Mouse (Mus musculus) lung, embryonic 14.5 days (tissue): ENCODE results near the gene Iqce. TPM values are rescaled to one million over a fixed set of nuclear protein-coding genes. Genes with fewer than 3 reads are reported as not detected.
"Not testable (repeated sequence)": the region's sequence is repeated elsewhere in the genome, so short reads cannot be mapped to it uniquely, and the experiment has no call there.

ENCODE experiments used
- ATAC-seq: fragments of 200-750 bp; cut with Nextera tagmentation; 2 replicates; pipeline ENCODE4 v1.8.0; 2017; ENCODE audit warnings: mild to moderate bottlenecking, moderate TSS enrichment, moderate library complexity; ENCODE audit not compliant: insufficient read depth
- DNase-seq: peaks from one replicate; pipeline ENCODE4 v3.0.0-alpha.2; 2015
- H3K27ac ChIP-seq: fragments of 300-500 bp; sonication (generic); 2 replicates; pipeline ENCODE4 v1.5.1; 2014; ENCODE audit warnings: low read depth, mild to moderate bottlenecking, moderate library complexity
- H3K27me3 ChIP-seq: fragments of 300-500 bp; sonication (generic); 2 replicates; pipeline ENCODE4 v1.6.1; 2014; ENCODE audit warnings: low read length, control low read depth; ENCODE audit not compliant: insufficient read depth
- H3K36me3 ChIP-seq: fragments of 300-500 bp; sonication (generic); 2 replicates; pipeline ENCODE4 v1.6.1; 2014; ENCODE audit warnings: control low read depth; ENCODE audit not compliant: insufficient read depth
- H3K4me1 ChIP-seq: fragments of 300-500 bp; sonication (generic); 2 replicates; pipeline ENCODE4 v1.6.1; 2014; ENCODE audit warnings: antibody characterized with exemption, control low read depth; ENCODE audit not compliant: insufficient read depth
- H3K4me2 ChIP-seq: fragments of 300-500 bp; sonication (generic); 2 replicates; pipeline ENCODE4 v1.6.1; 2014; ENCODE audit warnings: mild to moderate bottlenecking
- H3K4me3 ChIP-seq: fragments of 300-500 bp; sonication (generic); 2 replicates; pipeline ENCODE4 v1.5.1; 2014; ENCODE audit warnings: low read depth, low read length
- H3K9ac ChIP-seq: fragments of 300-500 bp; sonication (generic); 2 replicates; pipeline ENCODE4 v1.6.1; 2014
- H3K9me3 ChIP-seq: fragments of 300-500 bp; sonication (generic); 2 replicates; pipeline ENCODE4 v1.6.1; 2016; ENCODE audit warnings: low read depth, low read length, control low read depth
- CTCF ChIP-seq: IDR thresholded peaks from 2 replicates; pipeline ENCODE4 v1.5.1; 2016; ENCODE audit warnings: antibody characterized with exemption, low read depth
- WGBS: fragments of 180-500 bp; shearing (Covaris S2); extraction: QIAGEN DNeasy Blood & Tissue Kit; methylation state at CpG from one replicate; pipeline ENCODE4 v1.1.7; 2014; 5-methylcytosine and 5-hydroxymethylcytosine counted together
- polyA plus RNA-seq: library from polyadenylated mRNA; unstranded; fragments of >200 nt; fragmentation: Nextera tagmentation; extraction: Ambion mirVana; gene quantifications from 2 replicates; pipeline ENCODE4 v1.2.1, GENCODE M21; 2014

Gene Iqce
- polyA plus RNA-seq, 1 experiment from 2014 or later: 25.5 TPM

GRCm38 (mm10) chr5:140675079-140675478 lies 27.1 kb downstream of the Iqce start:
- no peak overlapping the region for H3K9ac ChIP-seq
- TF ChIP-seq CTCF: no peak
- no peak overlapping the region for H3K4me3 ChIP-seq
- no peaks in the 10 kb centered on the region for H3K9me3 ChIP-seq
- DNase-seq (no peak), ATAC-seq (no peak)
- no peak overlapping the region for H3K4me2 ChIP-seq
- peaks cover 54% of the 10 kb centered on the region; the same call in 1 of the 2 replicates for H3K36me3 ChIP-seq
- H3K27me3 ChIP-seq: no peaks in the 10 kb centered on the region
- WGBS: 81% methylated on average over 11 of the region's 11 CpGs
- H3K4me1 ChIP-seq: no peaks in the 10 kb centered on the region
- H3K27ac ChIP-seq: no peak overlapping the region

DNA sequence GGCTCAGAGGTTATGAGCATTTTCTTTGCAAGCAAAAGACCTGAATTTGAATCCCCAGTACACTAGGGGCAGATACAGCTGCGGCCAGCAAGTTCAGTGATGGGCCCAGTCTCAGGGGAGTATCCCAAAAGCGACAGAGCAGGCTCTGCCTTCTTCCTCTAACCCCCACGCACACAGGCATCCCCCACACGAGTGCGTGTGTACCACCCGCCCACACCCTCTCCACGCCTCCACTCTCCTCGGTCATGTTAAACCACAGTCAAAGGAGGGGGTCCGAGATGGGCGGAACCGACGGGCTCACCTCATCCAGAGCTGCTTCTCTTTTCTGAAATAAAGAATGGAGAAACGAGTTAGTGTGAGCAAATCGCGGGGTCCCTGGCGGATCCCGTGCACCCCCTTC lies 28.1 kb downstream of the Iqce start:
- 86% methylated on average over 17 of the region's 17 CpGs for WGBS
- no peak for DNase-seq
- peaks cover 57% of the 10 kb centered on the region; the same call in 1 of the 2 replicates for H3K36me3 ChIP-seq
- H3K27ac ChIP-seq: no peak overlapping the region
- H3K9me3 ChIP-seq: no peaks in the 10 kb centered on the region
- H3K4me1 ChIP-seq: no peaks in the 10 kb centered on the region
- H3K9ac ChIP-seq: no peak overlapping the region
- ATAC-seq: no peak
- H3K4me3 ChIP-seq: no peak overlapping the region
- TF ChIP-seq CTCF: no peak
- H3K27me3 ChIP-seq: no peaks in the 10 kb centered on the region
- no peak overlapping the region for H3K4me2 ChIP-seq

- not testable (repeated sequence) for ATAC-seq, H3K4me3 ChIP-seq, H3K9ac ChIP-seq, DNase-seq, H3K4me2 ChIP-seq, H3K4me1 ChIP-seq, H3K27me3 ChIP-seq, H3K27ac ChIP-seq, H3K9me3 ChIP-seq
- 83% methylated on average over 6 of the region's 6 CpGs for WGBS
- H3K36me3 ChIP-seq: peaks cover 61% of the 10 kb centered on the region; the same call in 1 of the 2 replicates
These were observed 29.6 kb downstream of the Iqce start for GRCm38 (mm10) chr5:140672603-140673002.

GRCm38 (mm10) chr5:140672115-140672514 lies 30.1 kb downstream of the Iqce start:
- H3K9me3 ChIP-seq: no peaks in the 10 kb centered on the region
- H3K4me3 ChIP-seq: no peak overlapping the region
- WGBS: 76% methylated on average over 6 of the region's 6 CpGs
- H3K4me2 ChIP-seq: no peak overlapping the region
- DNase-seq (no peak), ATAC-seq (no peak)
- H3K9ac ChIP-seq: no peak overlapping the region
- H3K4me1 ChIP-seq: no peaks in the 10 kb centered on the region
- no peak overlapping the region for H3K27ac ChIP-seq
- peaks cover 56% of the 10 kb centered on the region; the same call in 1 of the 2 replicates for H3K36me3 ChIP-seq
- no peak for TF ChIP-seq CTCF
- H3K27me3 ChIP-seq: no peaks in the 10 kb centered on the region

GRCm38 (mm10) chr5:140663621-140664180 lies 38.5 kb downstream of the Iqce start:
- Histone ChIP-seq H3K9me3 (no peaks in the 10 kb centered on the region), H3K27me3 (no peaks in the 10 kb centered on the region), H3K4me2 (no peak overlapping the region), H3K36me3 (0 out of 2 replicates have a peak, but pooled peaks cover 5% of the 10 kb centered on the region), H3K4me3 (no peak overlapping the region), H3K27ac (no peak overlapping the region), H3K4me1 (no peaks in the 10 kb centered on the region), H3K9ac (no peak overlapping the region)
- DNase-seq (peak; percentile 86), ATAC-seq (peak; percentile 68)
- 53% methylated on average over 7 of the region's 7 CpGs for WGBS
- TF ChIP-seq CTCF: peak; percentile 88

- Histone ChIP-seq H3K4me3 (no peak overlapping the region), H3K27me3 (no peaks in the 10 kb centered on the region), H3K4me2 (no peak overlapping the region), H3K27ac (no peak overlapping the region), H3K36me3 (no peaks in the 10 kb centered on the region), H3K4me1 (no peaks in the 10 kb centered on the region), H3K9me3 (no peaks in the 10 kb centered on the region), H3K9ac (0 out of 2 replicates have a peak overlapping the region, but pooled peaks have one; percentile 14)
- ATAC-seq (peak; percentile 16; the same call in 1 of the 2 replicates), DNase-seq (no peak)
- 65% methylated on average over 17 of the region's 17 CpGs for WGBS
- TF ChIP-seq CTCF: no peak
These were observed 39.2 kb downstream of the Iqce start for GRCm38 (mm10) chr5:140662741-140663592.

DNA sequence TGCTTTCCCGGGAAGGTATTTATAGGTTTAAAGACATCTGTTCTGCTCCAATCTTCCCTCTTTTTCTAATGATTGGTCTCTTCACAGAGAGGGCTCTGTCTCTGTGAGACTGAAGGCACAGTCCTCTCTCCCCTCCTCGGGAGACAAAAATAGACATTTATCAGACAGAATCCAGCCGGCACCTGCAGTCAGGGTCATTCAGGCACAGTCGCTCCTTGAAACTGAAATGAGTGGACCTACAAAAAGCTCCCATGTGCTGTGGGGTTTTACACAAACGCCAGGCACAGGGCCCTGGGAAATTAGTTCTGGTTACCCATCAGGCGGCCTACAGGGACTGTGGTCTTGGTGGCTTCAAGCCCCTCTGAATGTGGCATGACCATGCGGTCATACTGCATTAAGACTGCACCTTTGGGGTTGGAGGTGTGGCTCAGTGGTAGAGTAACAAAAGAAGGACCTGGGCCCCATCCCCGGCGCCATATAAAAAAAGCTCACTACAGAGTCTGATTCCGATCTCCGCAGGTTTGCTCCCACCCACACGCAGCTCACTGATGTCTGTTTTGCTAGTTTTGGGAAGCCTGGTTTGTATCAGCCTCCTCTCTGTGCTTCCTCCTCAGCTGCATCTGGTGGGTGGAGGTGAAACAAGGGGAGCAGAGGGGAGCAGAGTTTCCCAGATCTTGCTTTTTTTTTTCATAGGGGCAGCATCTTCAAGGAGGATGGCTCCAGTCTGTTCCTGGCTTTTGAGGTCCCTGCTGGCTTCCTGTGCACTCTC lies 40.1 kb downstream of the Iqce start:
- Histone ChIP-seq H3K9ac (0 out of 2 replicates have a peak overlapping the region, but pooled peaks have one; percentile 14), H3K4me2 (no peak overlapping the region), H3K9me3 (no peaks in the 10 kb centered on the region), H3K36me3 (no peaks in the 10 kb centered on the region), H3K27ac (no peak overlapping the region), H3K27me3 (no peaks in the 10 kb centered on the region), H3K4me3 (no peak overlapping the region), H3K4me1 (no peaks in the 10 kb centered on the region)
- no peak for TF ChIP-seq CTCF
- DNase-seq (no peak), ATAC-seq (no peak)
- WGBS: 57% methylated on average over 12 of the region's 12 CpGs
